Mouse (Mus musculus): Measurements from ENCODE around the gene Cryga.
"Not testable (repeated sequence)": the region's sequence is repeated elsewhere in the genome, so short reads cannot be mapped to it uniquely, and the experiment has no call there.

Cryga gene

DNA sequence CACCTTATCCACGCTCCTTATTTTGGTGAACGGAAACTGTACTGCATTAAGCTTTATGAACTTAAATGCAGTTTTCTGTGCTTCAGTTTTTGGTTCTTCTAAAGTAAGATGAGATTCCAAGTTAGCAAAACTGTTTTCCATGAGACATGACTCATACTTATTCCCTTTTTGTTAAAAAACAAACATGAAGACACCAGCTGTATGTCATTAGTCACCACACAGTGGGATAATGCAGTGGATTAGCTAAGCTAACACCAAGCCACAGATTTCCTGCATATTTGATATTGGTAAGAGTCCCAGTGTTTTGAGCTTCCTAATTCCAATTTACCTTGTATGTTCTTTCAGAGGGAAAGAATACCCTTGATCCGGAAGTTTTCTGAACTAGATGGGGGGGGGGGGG lies 11.6 kb downstream of the Cryga start:
- DNase-seq (ENCODE audit: low spot score in 2 of 2) = no peak

DNA sequence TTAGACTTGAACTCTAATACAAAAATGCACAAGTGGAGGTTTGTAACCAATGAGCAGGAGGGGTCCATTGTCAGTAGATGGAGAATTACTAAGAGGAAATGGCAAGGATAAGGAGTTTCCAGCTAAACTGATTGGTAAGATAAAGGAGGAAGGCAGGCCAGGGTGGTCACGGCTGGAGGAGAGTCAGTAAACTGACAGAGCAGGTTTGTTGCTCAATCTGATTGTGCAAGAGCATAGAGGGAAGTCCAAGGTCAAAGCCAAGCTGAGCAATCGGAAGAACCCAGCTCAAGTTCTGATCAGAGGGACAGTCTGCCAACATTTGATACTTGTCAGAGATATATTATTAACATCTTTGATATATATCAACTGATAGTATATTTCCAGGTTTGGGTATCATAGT lies 12.8 kb downstream of the Cryga start:
- DNase-seq (ENCODE audit: low spot score in 2 of 2) = no peak

DNA sequence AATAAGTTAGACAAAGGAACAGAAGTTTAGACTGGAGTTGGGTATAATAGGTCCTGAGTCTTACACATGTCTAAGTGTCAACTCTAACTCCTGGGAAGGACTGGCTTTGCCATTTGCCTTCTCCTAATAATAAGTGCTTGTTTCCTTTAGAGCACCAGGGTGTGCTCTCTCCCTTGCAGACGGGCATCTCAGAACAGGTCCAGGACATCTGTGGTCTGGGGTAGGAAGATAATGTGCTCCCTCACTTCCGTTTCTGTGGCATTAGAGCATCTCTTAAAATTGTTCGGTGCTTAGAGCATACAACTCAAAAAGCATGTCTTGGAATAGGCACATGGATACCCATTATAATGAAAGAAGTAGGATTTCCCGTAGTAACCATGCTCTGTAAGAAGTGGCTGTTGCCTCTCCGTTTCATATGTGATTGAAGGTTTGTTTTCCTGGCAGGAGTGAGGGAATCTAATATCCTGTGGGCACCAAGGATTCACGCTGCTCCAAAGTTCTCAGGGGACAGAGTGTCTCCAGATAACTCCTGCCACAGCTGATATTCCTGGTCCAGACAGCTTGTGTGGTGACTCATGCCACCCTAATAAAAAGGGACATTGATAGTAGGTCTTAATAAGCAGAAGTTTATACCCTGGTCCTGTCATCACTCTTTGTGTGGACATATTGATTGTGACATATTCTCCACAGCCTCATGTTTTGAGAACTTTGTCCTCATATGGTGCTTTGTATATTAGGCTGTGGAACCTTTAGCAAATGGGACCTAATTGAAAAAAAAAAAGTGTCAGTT lies 14.4 kb downstream of the Cryga start:
- DNase-seq (ENCODE audit: low spot score in 2 of 2) = no peak

DNA sequence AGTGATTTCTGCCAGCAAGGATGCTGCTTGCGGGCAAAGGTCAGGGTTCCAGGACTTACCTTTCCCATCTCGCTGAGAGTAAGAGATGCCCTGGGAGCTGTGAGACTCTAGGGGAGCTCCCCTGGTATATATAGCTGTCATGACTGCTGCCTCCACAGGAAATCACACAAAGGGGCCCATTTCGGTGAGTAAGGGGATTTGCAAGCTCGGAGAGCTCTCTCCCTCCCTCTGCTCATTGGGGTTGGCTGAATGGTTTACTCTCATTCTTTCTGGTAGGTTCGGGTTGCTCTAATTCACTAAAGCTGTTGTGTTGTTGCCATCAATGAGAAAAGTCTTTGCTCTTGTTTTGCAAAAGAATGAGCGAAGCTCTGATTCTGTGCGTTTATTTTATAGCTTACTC lies 21.0 kb downstream of the Cryga start, which contains the start of gene Crygb:
TSS of gene Crygb (minus strand) at position 101 of the 400 bp plus-strand sequence.
- DNase-seq (ENCODE audit: low spot score in 2 of 2) = no peak

DNA sequence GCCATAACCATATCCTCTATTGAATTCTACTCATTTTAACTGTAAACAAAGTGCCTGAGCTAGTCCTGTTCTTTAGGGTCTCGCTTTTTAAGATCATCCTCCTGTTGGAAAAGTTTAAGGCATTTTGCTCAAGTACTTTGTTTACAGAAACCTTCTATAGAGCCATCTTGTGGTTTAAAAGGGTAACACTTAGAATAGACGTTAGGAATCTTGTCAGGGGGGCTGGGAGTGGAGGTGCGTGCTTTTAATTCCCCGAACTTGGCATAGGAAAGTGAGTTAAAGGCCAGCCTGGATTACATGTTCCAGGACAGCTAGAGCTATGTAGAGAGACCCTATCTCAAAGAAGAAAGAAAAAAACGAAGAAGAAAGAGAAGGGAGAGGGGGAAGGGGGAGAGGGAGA lies 27.6 kb downstream of the Cryga start:
- no peak for DNase-seq (ENCODE audit: low spot score in 2 of 2)

DNA sequence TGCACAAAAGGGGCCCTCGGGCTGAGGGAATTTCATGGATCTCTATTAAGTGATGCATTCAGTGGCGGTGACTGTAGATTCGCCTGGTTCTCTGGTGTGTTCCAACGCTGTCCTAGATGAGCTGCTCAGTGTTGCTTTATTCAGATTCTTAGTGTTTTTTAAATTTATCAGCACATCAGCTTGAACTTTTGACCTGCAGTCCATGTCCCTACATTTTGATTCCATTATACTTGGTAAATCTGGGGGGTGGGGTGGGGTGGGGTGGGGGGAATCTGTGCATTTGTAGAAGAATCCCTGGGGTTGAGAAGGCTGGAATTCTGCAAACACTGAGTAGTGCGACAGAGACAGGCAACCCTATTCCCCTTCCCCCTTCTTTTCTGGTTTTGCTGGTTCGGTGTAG lies 29.6 kb downstream of the Cryga start, which contains the start of gene Crygc:
TSS of gene Crygc (minus strand) at position 101 of the 400 bp plus-strand sequence.
- DNase-seq (ENCODE audit: low spot score in 2 of 2) = no peak

DNA sequence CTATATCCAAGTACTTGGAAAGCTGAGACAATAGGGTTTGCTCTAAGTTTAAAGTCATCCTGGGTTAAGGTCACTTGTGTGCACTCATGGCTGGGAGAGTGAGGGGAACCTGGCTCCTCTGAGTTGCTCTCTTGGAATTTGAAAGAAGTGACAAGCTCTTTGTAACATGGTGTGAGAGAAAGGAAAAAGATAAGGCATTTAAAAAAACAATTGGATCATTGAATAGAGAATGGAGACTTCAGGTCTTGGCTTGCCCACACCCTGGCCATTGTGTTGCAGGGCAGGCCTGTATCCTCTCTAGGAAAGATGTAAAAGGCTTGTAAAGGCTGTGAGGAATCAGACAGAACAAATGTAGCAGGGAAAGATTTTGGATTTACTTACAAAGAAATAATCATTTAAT lies 35.3 kb downstream of the Cryga start:
- DNase-seq (ENCODE audit: low spot score in 2 of 2) = no peak

DNA sequence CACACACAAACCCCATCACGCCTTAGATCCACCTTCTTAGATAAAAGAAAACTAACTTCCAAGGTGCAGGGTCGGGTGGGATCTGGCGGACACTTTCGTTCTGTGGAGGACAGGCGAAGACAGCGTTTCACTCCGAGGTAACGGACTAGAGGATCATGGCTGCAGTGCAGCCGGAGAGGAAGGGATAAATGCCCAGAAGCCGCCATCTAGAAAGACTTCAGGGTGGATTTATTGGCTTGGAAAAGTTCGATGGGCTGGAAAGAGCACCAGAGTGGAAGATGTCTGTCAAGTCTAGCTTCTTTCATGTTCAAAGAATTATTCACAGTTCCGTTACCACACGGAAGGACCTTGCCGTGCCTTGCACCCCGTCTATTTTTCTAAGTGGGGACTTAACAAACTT lies 39.0 kb downstream of the Cryga start:
- no peak for DNase-seq (ENCODE audit: low spot score in 2 of 2)

DNA sequence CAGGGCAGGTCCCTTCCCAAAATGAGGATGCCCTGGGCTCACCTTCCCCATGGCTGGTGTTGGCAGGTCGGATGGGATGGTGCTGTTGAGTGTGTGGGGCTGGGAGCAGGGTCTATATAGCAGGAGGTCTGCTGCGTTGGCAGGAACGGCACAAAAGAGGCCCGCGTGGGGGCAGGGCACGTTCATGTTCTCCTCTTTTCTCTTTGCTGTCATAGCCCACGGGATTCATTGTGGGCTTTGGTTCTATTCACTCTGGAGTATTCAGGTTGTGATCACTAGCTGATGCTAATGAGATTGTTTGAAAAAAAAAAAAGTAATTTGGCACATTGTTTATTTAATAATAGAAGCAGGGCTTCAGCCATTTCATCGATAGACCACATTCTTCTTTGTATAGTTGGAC lies 39.8 kb downstream of the Cryga start, which contains the start of gene Crygd:
TSS of gene Crygd (minus strand) at position 101 of the 400 bp plus-strand sequence.
- DNase-seq (ENCODE audit: low spot score in 2 of 2) = no peak

DNA sequence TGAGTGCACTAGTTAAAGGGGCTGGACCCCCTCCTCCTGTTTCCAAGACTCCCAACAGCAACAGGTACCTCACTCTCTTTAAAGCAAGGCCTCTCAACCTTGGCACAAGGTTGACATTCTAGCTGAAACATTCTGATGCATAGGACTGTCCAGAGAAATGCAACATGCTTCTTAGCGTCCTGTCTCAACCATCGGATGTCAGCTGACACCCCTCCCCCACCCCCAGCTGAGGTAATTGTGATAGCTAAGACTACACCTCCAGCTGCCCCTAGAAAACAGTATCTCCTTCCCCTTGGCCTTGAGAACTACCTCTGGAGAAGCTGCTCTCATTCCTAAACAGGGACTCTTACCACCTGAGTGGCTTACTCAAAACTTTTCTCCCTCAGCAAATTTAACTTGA lies 51.0 kb downstream of the Cryga start:
- no peak for DNase-seq (ENCODE audit: low spot score in 2 of 2)

DNA sequence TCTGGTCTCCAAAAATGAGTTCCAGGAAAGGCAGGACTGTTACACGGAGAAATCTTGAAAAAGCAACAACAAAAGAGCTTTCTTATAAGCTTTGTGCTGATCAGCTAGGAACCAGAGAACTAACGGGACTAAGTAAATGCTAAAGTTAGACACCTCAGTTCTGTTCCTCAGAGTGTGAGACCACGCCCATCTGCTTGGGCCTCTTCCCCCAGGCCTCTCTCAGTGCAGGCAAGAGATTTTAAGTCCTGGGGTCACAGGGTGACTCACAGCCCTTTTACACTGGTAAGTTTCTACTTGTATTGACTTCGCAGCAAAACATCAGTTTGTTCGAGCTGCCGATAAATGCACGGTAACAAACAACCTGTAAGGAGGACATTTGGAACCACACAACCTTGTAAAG lies 51.5 kb downstream of the Cryga start:
- no peak for DNase-seq (ENCODE audit: low spot score in 2 of 2)

DNA sequence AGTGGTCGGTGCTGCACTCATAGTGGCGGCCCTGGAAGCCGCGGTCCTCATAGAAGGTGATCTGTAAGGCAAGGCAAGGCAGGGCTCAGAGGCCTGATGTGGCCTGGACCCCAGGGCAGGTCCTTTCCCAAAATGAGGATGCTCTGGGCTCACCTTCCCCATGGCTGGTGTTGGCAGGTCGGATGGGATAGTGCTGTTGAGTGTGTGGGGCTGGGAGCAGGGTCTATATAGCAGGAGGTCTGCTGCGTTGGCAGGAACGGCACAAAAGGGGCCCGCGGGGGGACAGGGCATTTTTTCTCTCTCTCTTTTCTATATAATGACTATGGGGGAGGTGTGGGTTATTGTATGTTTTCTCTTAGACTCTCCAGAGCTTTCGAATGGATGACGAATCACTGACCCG lies 52.2 kb downstream of the Cryga start, which contains the start of gene Cryge:
TSS of gene Cryge (minus strand) at position 198 of the 400 bp plus-strand sequence.
- DNase-seq (ENCODE audit: low spot score in 2 of 2) = not testable (repeated sequence)
